Mouse (Mus musculus) 3134 (cell line): ENCODE results near the gene Ranbp17.
"Not testable (repeated sequence)": the region's sequence is repeated elsewhere in the genome, so short reads cannot be mapped to it uniquely, and the experiment has no call there.

Experiments
- DNase-seq: peaks from one replicate; pipeline ENCODE4 v3.0.0-alpha.2; 2011; ENCODE audit warnings: low spot score; ENCODE audit not compliant: insufficient read length; ENCODE audit errors: extremely low read depth

The Ranbp17 gene

GRCm38 (mm10) chr11:33513376-33513991 is at the start of gene Ranbp17:
Gene Ranbp17, minus strand, starts transcription at chr11:33513746.
- DNase-seq: no peak

DNA sequence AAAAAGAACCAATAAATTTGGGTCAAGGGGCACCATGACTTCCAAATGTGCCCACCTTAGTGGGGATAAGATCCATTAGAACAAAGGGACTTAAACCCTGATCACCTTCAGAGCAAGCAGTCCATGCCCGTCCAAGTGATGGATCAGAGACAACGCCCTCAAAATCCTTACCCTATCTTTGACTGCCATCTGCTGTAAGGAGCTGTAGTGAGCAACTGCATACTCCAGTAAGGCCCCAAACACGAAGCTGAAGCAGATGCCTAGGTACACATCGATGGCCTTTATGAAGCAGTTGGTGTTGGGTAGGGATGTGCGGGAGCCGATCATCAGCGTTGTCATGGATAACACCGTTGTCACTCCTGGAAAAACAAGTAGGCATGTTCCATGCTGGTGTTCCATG is 40.6 kb upstream of the Ranbp17 start:
- no peak for DNase-seq

DNA sequence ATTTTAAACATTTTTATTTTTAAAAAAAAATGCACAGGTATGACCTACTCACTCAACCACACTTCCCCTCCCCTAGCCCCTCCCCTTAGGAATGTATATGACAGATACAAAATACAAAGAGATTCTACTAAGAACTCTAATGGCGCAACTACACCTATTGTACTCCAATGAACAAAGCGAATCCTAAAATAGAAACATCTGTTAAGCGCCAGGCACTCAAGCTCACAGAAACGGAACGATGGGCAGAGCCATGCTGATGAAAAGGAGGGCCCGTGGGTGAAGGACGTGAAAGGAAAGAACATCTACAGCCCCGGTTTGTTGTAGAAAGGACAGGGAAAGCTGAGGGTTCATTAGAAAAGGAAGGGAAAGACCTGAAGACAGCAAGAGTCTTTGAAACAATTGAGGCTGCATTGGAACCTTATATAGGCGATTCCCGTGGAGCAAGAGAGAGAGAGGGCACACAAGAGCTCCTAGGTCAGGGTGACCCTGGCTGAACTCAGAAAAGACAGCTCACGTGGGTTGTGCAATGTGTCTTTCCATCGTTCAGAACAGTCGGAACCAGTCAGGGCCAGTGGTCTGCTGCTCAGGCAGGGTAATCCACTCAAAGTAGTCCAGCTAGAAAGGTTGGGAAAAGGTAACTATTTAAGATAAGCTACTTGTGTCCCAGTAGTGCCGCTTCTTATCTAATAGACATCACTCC is 37.5 kb upstream of the Ranbp17 start:
- no peak for DNase-seq

- no peak for DNase-seq
Observed at GRCm38 (mm10) chr11:33547386-33547785, 33.8 kb upstream of the Ranbp17 start.

- DNase-seq: no peak
Observed at GRCm38 (mm10) chr11:33544945-33545344, 31.4 kb upstream of the Ranbp17 start.

DNA sequence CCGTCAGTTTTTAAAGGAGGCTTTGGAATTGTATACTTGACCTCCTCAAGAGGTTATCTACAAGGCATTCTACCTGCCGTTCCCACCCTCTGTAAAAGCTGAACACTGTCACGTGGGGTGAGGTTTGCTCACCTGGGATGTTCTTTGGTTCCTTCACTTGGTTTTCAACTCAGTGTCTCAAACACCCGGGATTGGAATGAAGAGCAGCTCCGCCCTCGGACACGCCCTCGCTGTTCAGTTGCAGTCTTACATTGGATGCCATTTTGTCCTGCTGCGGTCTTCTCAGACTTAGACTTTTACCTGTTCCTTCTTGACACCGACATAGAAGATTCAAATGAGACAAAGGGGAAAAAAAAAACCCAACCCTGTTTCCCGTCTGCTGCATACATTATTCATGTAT is 30.6 kb upstream of the Ranbp17 start:
- no peak for DNase-seq

GRCm38 (mm10) chr11:33537390-33538125 is 24.0 kb upstream of the Ranbp17 start:
- DNase-seq: no peak

DNA sequence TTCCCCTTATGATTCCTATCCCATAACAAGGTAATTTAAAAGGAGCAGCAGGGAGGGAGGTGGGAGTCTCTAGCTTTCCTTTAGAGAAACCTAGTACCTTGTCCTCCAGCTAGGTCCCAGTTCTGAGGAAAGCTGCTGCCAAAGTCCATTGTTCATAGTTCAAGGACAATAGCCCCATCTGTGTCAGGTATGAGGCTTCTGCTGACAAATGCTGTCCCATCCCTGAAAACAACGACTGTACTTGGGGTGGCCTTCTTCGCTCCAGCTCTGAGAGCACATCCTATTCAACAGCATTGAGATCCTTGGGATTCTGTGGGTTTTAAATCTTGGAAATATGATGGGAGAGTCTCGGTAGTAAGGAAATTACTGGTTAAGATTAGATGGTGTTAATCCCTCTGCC is 23.1 kb upstream of the Ranbp17 start:
- no peak for DNase-seq

GRCm38 (mm10) chr11:33534541-33534940 is 21.0 kb upstream of the Ranbp17 start:
- no peak for DNase-seq

GRCm38 (mm10) chr11:33533577-33533976 is 20.0 kb upstream of the Ranbp17 start:
- DNase-seq: no peak

- no peak for DNase-seq
Observed at GRCm38 (mm10) chr11:33529576-33529975, 16.0 kb upstream of the Ranbp17 start.

GRCm38 (mm10) chr11:33512854-33513375 is 631 bp downstream of the Ranbp17 start:
- peak; percentile 80 for DNase-seq

- no peak for DNase-seq
Observed at GRCm38 (mm10) chr11:33509401-33509800, 4.1 kb downstream of the Ranbp17 start.

- no peak for DNase-seq
Observed at GRCm38 (mm10) chr11:33485746-33486145, 27.8 kb downstream of the Ranbp17 start.

DNA sequence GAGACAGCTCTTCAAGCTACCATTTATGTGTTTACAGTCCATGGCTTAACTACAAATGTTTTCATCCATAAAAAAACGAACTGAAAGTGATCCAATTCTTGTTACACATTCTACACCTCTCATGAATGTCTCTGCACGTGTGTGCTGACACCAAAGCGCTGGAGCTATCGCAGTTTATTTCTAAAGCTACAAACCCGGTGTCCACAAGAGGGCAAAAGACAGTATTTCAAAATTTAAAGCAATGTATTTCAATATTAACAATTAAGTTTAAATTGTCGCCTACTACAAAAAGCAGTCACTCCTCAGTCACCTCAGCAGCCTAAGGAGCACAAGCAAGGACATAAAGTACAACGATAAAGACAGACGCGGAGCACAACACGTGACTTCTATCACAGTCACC is 33.1 kb downstream of the Ranbp17 start:
- no peak for DNase-seq

GRCm38 (mm10) chr11:33479209-33479608 is 34.3 kb downstream of the Ranbp17 start:
- DNase-seq: no peak

DNA sequence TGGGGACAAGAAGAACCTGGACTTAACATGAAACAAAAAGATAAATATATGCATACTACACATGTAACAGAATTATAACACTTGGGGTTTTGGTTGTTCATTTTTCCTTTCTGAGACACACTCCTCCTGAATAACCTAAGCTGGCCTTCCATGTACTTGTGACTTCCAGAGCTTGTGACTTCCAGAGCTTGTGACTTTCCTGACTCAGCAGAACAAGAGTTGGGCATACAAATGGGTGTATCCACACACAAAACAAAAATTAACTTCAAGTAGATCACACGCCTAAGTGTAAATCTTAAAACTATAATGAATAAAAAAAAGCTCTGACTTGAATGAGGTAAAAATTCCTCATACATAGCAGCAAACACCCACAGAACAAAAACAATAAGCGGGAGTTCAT is 36.9 kb downstream of the Ranbp17 start:
- no peak for DNase-seq

DNA sequence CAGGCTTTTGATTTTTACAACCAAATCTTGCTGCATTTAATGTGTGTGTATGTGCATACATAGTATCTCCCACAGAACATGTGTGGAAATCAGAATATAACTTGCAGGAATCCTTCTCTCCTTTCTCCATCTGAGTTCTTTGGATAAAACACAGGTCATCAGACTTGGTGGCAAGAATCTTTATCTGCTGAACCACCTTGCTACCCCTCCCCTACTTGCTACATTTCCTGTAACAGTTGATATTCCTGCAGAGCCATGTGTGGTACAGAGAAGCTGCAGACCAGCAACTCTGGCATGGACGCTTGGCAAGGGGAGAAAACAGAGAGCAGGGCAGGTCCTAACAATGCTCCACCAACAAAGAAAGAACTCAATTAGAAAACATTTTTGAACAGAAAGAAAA is 52.4 kb downstream of the Ranbp17 start:
- DNase-seq: no peak

GRCm38 (mm10) chr11:33454069-33454468 is 59.5 kb downstream of the Ranbp17 start:
- DNase-seq: no peak

DNA sequence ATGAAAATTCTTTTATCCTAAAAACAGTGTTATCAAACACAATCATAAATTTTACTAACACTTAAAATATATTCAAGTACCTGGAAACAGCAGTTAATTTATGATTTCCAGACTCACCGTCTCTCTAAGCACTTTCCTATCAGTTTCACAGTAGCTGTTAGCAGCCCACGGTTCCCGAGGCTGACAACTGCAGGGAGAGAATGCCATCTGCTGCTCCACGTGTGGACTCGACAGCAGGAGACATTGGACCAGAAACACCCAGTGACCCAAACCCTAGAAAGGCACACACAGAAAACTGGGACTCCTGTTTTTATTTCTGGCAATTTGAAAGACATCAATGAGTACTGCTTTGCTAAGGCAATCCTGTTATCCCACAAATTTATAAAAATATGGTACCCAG is 79.7 kb downstream of the Ranbp17 start:
- DNase-seq: no peak

DNA sequence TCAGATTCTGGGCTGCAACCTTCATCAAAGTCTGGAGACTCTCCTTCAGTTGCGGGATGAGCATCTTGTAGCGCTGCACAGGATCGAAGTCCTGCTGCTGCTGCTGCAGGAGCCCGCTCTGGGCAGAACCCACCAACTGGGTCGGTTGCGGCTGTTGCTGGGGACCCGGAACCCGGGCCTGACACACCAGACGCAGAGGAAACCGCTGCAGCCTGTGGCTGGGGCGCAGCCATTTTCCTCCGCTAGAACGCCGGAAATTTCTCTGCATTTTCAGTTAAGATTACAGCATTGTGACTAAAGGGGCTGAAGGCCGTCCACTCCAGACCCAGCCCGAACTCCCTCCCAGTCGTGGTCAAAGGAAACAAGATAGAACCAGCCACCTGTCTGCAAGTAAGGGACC is 85.3 kb downstream of the Ranbp17 start:
- DNase-seq: not testable (repeated sequence)

DNA sequence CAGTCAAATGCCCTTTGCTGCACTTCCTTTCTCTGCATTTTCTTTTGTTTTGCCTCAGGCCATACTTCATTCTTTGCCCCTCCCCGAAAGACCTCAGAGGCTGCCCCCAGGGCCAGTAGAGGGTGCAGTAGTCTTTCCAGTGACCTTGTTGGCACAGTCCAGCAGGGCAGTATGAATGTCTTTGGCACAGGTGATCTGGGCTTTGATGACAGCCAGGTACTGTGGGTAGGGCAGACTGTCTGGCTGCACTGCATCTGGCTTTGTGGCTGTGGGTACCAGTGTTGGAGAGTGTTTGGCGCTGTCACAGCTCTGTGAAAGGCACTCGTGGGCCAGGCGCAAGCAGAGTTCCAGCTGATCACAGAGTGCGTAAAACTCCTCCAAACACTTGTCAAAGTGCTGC is 85.8 kb downstream of the Ranbp17 start:
- not testable (repeated sequence) for DNase-seq
